Mouse (Mus musculus): ENCODE measurements at regions not wholly inside any gene's neighbourhood (a gene's known extent, or its start where the extent isn't known, plus 50 kb on each side); places are given as distances from the start of the nearest gene placed in this dataset.
A peak's percentile ranks its signal among the peaks of the same experiment; 100 is the strongest.
"Not testable (repeated sequence)": the region's sequence is repeated elsewhere in the genome, so short reads cannot be mapped to it uniquely, and the experiment has no call there.

GRCm38 (mm10) chr1:176505441-176505840 lies 230.3 kb upstream of the Pld5 start:
- TF ChIP-seq POLR2A (IDR thresholded peaks at IDR 0.05; ENCODE audit: borderline replicate concordance, extremely low read depth, insufficient read depth, insufficient read length) = no peak
- Histone ChIP-seq H3K27me3 (ENCODE audit: control insufficient read depth, insufficient read depth, low read length) (no peaks in the 10 kb centered on the region), H3K4me3 (replicated peaks; ENCODE audit: low read length) (no peak overlapping the region), H3K4me2 (replicated peaks; ENCODE audit: low read depth, low read length, severe bottlenecking) (no peak overlapping the region), H3K27ac (replicated peaks; ENCODE audit: low read depth, low read length) (no peak overlapping the region), H3K4me1 (ENCODE audit: control insufficient read depth, insufficient read depth, low read length) (no peaks in the 10 kb centered on the region), H3K9ac (ENCODE audit: low read depth, low read length, severe bottlenecking) (no peak overlapping the region), H3K9me3 (ENCODE audit: control insufficient read depth, low read length) (no peaks in the 10 kb centered on the region), H3K36me3 (ENCODE audit: control insufficient read depth, insufficient read depth, low read length) (no peaks in the 10 kb centered on the region)
- WGBS = 45% methylated on average over 3 of the region's 3 CpGs
- no peak for DNase-seq (ENCODE audit: low spot score)
- ATAC-seq (ENCODE audit: low FRiP score, low read depth) = no peak

- H3K27ac ChIP-seq (replicated peaks; ENCODE audit: low read depth, low read length); H3K36me3 ChIP-seq (ENCODE audit: control insufficient read depth, insufficient read depth, low read length); ATAC-seq (ENCODE audit: low FRiP score, low read depth); H3K4me2 ChIP-seq (replicated peaks; ENCODE audit: low read depth, low read length, severe bottlenecking); H3K4me3 ChIP-seq (replicated peaks; ENCODE audit: low read length); H3K9me3 ChIP-seq (ENCODE audit: control insufficient read depth, low read length); H3K9ac ChIP-seq (ENCODE audit: low read depth, low read length, severe bottlenecking); H3K27me3 ChIP-seq (ENCODE audit: control insufficient read depth, insufficient read depth, low read length); DNase-seq (ENCODE audit: low spot score); H3K4me1 ChIP-seq (ENCODE audit: control insufficient read depth, insufficient read depth, low read length): not testable (repeated sequence)
- WGBS = 57% methylated on average over 6 of the region's 6 CpGs
Measured at GRCm38 (mm10) chr1:176504731-176505130, 229.6 kb upstream of the Pld5 start.

- H3K4me3 ChIP-seq (replicated peaks; ENCODE audit: low read length) = no peak overlapping the region
- H3K27me3 ChIP-seq (ENCODE audit: control insufficient read depth, insufficient read depth, low read length) = no peaks in the 10 kb centered on the region
- TF ChIP-seq POLR2A (IDR thresholded peaks at IDR 0.05; ENCODE audit: borderline replicate concordance, extremely low read depth, insufficient read depth, insufficient read length) = no peak
- WGBS = 82% methylated on average over 6 of the region's 6 CpGs
- no peaks in the 10 kb centered on the region for H3K9me3 ChIP-seq (ENCODE audit: control insufficient read depth, low read length)
- DNase-seq (ENCODE audit: low spot score) = no peak
- H3K27ac ChIP-seq (replicated peaks; ENCODE audit: low read depth, low read length) = no peak overlapping the region
- H3K9ac ChIP-seq (ENCODE audit: low read depth, low read length, severe bottlenecking) = no peak overlapping the region
- ATAC-seq (ENCODE audit: low FRiP score, low read depth) = no peak
- no peaks in the 10 kb centered on the region for H3K4me1 ChIP-seq (ENCODE audit: control insufficient read depth, insufficient read depth, low read length)
- H3K4me2 ChIP-seq (replicated peaks; ENCODE audit: low read depth, low read length, severe bottlenecking) = no peak overlapping the region
- H3K36me3 ChIP-seq (ENCODE audit: control insufficient read depth, insufficient read depth, low read length) = no peaks in the 10 kb centered on the region
Measured at GRCm38 (mm10) chr1:176499010-176499650, 224.0 kb upstream of the Pld5 start.

DNA sequence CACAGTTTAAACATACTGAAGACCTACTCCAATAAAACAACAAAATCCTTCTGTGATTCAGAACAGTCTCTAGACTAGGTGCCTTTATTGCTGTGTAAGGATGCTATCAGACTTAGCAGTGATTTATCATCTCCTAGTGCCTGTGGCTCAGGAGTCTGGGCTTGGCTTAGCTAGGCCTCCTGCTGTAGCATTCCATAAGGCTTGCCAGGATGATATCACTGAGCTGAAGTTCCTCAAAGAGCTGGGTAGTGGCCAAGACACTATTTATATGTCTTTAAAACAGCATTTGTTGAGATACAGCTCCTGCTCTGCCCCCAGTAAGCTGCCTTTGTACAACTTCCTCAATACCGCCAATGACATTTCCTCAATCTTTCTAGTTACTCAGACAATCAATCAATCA lies 193.4 kb upstream of the Pld5 start:
- 73% methylated on average over 1 of the region's 1 CpGs for WGBS
- DNase-seq (ENCODE audit: low spot score) = peak; percentile 46
- no peak for ATAC-seq (ENCODE audit: low FRiP score, low read depth)

GRCm38 (mm10) chr1:176462125-176462524 lies 187.0 kb upstream of the Pld5 start:
- Histone ChIP-seq H3K36me3 (ENCODE audit: control insufficient read depth, insufficient read depth, low read length) (no peaks in the 10 kb centered on the region), H3K4me3 (replicated peaks; ENCODE audit: low read length) (no peak overlapping the region), H3K4me2 (replicated peaks; ENCODE audit: low read depth, low read length, severe bottlenecking) (no peak overlapping the region), H3K4me1 (ENCODE audit: control insufficient read depth, insufficient read depth, low read length) (no peaks in the 10 kb centered on the region), H3K27ac (replicated peaks; ENCODE audit: low read depth, low read length) (no peak overlapping the region), H3K9me3 (ENCODE audit: control insufficient read depth, low read length) (no peaks in the 10 kb centered on the region), H3K9ac (ENCODE audit: low read depth, low read length, severe bottlenecking) (no peak overlapping the region), H3K27me3 (ENCODE audit: control insufficient read depth, insufficient read depth, low read length) (no peaks in the 10 kb centered on the region)
- ATAC-seq (ENCODE audit: low FRiP score, low read depth) (no peak), DNase-seq (ENCODE audit: low spot score) (no peak)
- no peak for TF ChIP-seq POLR2A (IDR thresholded peaks at IDR 0.05; ENCODE audit: borderline replicate concordance, extremely low read depth, insufficient read depth, insufficient read length)
- 79% methylated on average over 5 of the region's 5 CpGs for WGBS

More for the DNA sequence above, 193.4 kb upstream of the Pld5 start:
- Histone ChIP-seq H3K9ac (ENCODE audit: low read depth, low read length, severe bottlenecking) (no peak overlapping the region), H3K36me3 (ENCODE audit: control insufficient read depth, insufficient read depth, low read length) (no peaks in the 10 kb centered on the region), H3K27ac (replicated peaks; ENCODE audit: low read depth, low read length) (no peak overlapping the region), H3K9me3 (ENCODE audit: control insufficient read depth, low read length) (no peaks in the 10 kb centered on the region), H3K27me3 (ENCODE audit: control insufficient read depth, insufficient read depth, low read length) (no peaks in the 10 kb centered on the region), H3K4me3 (replicated peaks; ENCODE audit: low read length) (no peak overlapping the region), H3K4me2 (replicated peaks; ENCODE audit: low read depth, low read length, severe bottlenecking) (no peak overlapping the region), H3K4me1 (ENCODE audit: control insufficient read depth, insufficient read depth, low read length) (no peaks in the 10 kb centered on the region)
- no peak for TF ChIP-seq POLR2A (IDR thresholded peaks at IDR 0.05; ENCODE audit: borderline replicate concordance, extremely low read depth, insufficient read depth, insufficient read length)

DNA sequence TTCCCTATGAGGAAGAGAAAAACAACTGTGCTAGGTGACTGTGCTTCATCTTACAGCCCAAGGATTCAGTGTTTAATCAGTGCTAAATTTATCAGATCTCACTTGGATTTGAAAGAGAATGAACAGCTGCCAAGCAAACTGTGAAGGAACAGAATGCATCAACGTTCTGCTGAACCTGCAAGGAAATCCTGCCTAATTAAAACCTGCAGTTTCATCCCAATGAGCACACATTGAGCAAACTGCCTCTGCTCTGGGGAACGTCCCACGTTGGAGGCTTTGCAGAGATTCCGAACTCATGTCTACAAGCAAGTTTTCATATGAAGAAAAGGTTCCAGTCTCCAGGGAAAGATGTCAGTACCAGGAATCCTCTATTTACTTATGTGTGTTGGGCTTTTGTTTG lies 171.6 kb upstream of the Pld5 start:
- Histone ChIP-seq H3K4me3 (replicated peaks; ENCODE audit: low read length) (no peak overlapping the region), H3K36me3 (ENCODE audit: control insufficient read depth, insufficient read depth, low read length) (no peaks in the 10 kb centered on the region), H3K4me1 (ENCODE audit: control insufficient read depth, insufficient read depth, low read length) (0 out of 2 replicates have a peak, but pooled peaks cover 3% of the 10 kb centered on the region), H3K27ac (replicated peaks; ENCODE audit: low read depth, low read length) (no peak overlapping the region), H3K4me2 (replicated peaks; ENCODE audit: low read depth, low read length, severe bottlenecking) (no peak overlapping the region), H3K9me3 (ENCODE audit: control insufficient read depth, low read length) (no peaks in the 10 kb centered on the region), H3K9ac (ENCODE audit: low read depth, low read length, severe bottlenecking) (no peak overlapping the region), H3K27me3 (ENCODE audit: control insufficient read depth, insufficient read depth, low read length) (no peaks in the 10 kb centered on the region)
- no peak for ATAC-seq (ENCODE audit: low FRiP score, low read depth)
- WGBS = 34% methylated on average over 4 of the region's 4 CpGs
- no peak for TF ChIP-seq POLR2A (IDR thresholded peaks at IDR 0.05; ENCODE audit: borderline replicate concordance, extremely low read depth, insufficient read depth, insufficient read length)
- no peak for DNase-seq (ENCODE audit: low spot score)
